Mouse (Mus musculus) B cell, adult 67 days (primary cell): ENCODE results near the gene Anxa11. TPM values are rescaled to one million over a fixed set of nuclear protein-coding genes. Genes with fewer than 3 reads are reported as not detected.

ENCODE experiments used
- total RNA-seq, 2 experiments: library from RNA; stranded (reverse); gene quantifications; 4 replicates each; pipeline ENCODE4 v1.2.4; 2023

Anxa11 gene
- 10 to 100 TPM; 85.7 to 92.5 TPM for total RNA-seq

GRCm38 (mm10) chr14:25841991-25842687, at the start of gene Anxa11:
Anxa11 (plus strand) TSS chr14:25842156.

GRCm38 (mm10) chr14:25903000-25903399, 61.0 kb downstream of the Anxa11 start, which contains the start of gene Plac9a:
Plac9a (minus strand) TSS chr14:25903100.

GRCm38 (mm10) chr14:25927562-25927881, 85.6 kb downstream of the Anxa11 start, which contains the start of gene Tmem254a:
Tmem254a (minus strand) TSS chr14:25927672.

Other genes with a start within 250 kb of the Anxa11 start
- gene Ppif, start 148.0 kb upstream of the Anxa11 start, total RNA-seq: 10 to 100 TPM; 26.7 to 28.9 TPM
- 10 to 100 TPM; 23.4 to 25.5 TPM for gene Zcchc24, start 73.1 kb upstream of the Anxa11 start, total RNA-seq
- not detected for gene Plac9a, start 60.9 kb downstream of the Anxa11 start, total RNA-seq
- 1 to 10 TPM; 7.0 to 9.6 TPM for gene Tmem254a, start 85.5 kb downstream of the Anxa11 start, total RNA-seq
- gene Cphx1, start 96.1 kb downstream of the Anxa11 start, total RNA-seq: not detected
- gene Duxbl1, start 136.4 kb downstream of the Anxa11 start, total RNA-seq: not detected
- not detected for gene Gm9780, start 200.6 kb downstream of the Anxa11 start, total RNA-seq
- gene Tmem254c, start 225.2 kb downstream of the Anxa11 start, total RNA-seq: 10 to 100 TPM; 19.5 to 19.8 TPM
- gene Cphx2, start 239.4 kb downstream of the Anxa11 start, total RNA-seq: not detected
- not detected for gene Cphx3, start 240.1 kb downstream of the Anxa11 start, total RNA-seq